Mouse (Mus musculus) stomach, embryonic 14.5 days (tissue): ENCODE measurements around the gene Ano10. TPM values are rescaled to one million over a fixed set of nuclear protein-coding genes. Genes with fewer than 3 reads are reported as not detected.

Experiments used
- ATAC-seq: fragments of 200-750 bp; cut with Nextera tagmentation; 2 replicates; pipeline ENCODE4 v1.8.0; 2017; ENCODE audit warnings: low read depth, moderate TSS enrichment; ENCODE audit not compliant: insufficient number of reproducible peaks, insufficient read depth, low FRiP score
- H3K27ac ChIP-seq: fragments of 300-500 bp; sonication (generic); 2 replicates; pipeline ENCODE4 v1.5.1; 2014; ENCODE audit warnings: mild to moderate bottlenecking, low read length, moderate library complexity, mixed read lengths
- H3K27me3 ChIP-seq: fragments of 300-500 bp; sonication (generic); 2 replicates; pipeline ENCODE4 v1.6.1; 2014; ENCODE audit warnings: low read length, control low read depth, mixed read lengths; ENCODE audit not compliant: control insufficient read depth, insufficient read depth
- H3K36me3 ChIP-seq: fragments of 300-500 bp; sonication (generic); 2 replicates; pipeline ENCODE4 v1.6.1; 2014; ENCODE audit warnings: mild to moderate bottlenecking, control low read depth, low read length, moderate library complexity, mixed read lengths; ENCODE audit not compliant: control insufficient read depth, insufficient read depth
- H3K4me1 ChIP-seq: fragments of 300-500 bp; sonication (generic); 2 replicates; pipeline ENCODE4 v1.6.1; 2014; ENCODE audit warnings: low read length, control low read depth, mixed read lengths; ENCODE audit not compliant: control insufficient read depth, insufficient read depth
- H3K4me2 ChIP-seq: fragments of 300-500 bp; sonication (generic); replicated peaks from 2 replicates; pipeline ENCODE4 v1.6.1; 2014; ENCODE audit warnings: low read depth, low read length, control low read depth
- H3K4me3 ChIP-seq: fragments of 300-500 bp; sonication (generic); 2 replicates; pipeline ENCODE4 v1.5.1; 2014; ENCODE audit warnings: low read depth, low read length, control low read depth
- H3K9ac ChIP-seq: fragments of 300-500 bp; sonication (generic); replicated peaks from 2 replicates; pipeline ENCODE4 v1.6.1; 2014; ENCODE audit warnings: low read depth, mild to moderate bottlenecking, control low read depth, low read length, moderate library complexity, mixed read lengths
- H3K9me3 ChIP-seq: fragments of 300-500 bp; sonication (generic); 2 replicates; pipeline ENCODE4 v1.6.1; 2016; ENCODE audit warnings: low read depth, low read length, control low read depth; ENCODE audit not compliant: control insufficient read depth
- WGBS: fragments of 180-500 bp; shearing (Covaris S2); extraction: QIAGEN DNeasy Blood & Tissue Kit; methylation state at CpG from one replicate; pipeline ENCODE4 v1.1.7; 2014; 5-methylcytosine and 5-hydroxymethylcytosine counted together
- polyA plus RNA-seq: library from polyadenylated mRNA; unstranded; fragments of >200 nt; fragmentation: Nextera tagmentation; extraction: Ambion mirVana; gene quantifications from 2 replicates; pipeline ENCODE4 v1.2.1, GENCODE M21; 2014

The Ano10 gene
- polyA plus RNA-seq, 1 experiment from 2014 or later: 46.0 TPM

DNA sequence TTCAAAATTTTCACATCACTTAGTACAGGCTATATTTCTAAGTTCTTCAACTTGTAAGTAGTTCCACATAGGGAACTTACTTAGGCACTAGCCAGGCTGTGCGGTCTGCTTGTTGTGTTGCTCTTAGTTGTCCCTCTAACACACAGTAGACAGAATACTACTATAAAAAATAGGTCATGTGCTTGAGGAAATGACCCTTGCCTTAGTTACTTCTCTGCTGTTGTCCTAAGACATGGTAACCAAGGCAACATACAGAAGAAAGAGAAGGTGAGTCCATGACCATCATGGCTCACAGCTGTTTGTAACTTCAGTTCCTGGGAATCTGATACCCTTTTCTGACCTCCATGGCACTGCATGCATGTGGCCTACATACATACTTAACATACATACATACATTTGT is 139.0 kb downstream of the Ano10 start:
- Histone ChIP-seq H3K9ac (no peak overlapping the region), H3K27me3 (no peaks in the 10 kb centered on the region), H3K4me2 (no peak overlapping the region), H3K27ac (no peak overlapping the region), H3K4me1 (no peaks in the 10 kb centered on the region), H3K4me3 (no peak overlapping the region), H3K36me3 (peaks cover 14% of the 10 kb centered on the region), H3K9me3 (no peaks in the 10 kb centered on the region)
- 98% methylated on average over 1 of the region's 1 CpGs for WGBS
- no peak for ATAC-seq

DNA sequence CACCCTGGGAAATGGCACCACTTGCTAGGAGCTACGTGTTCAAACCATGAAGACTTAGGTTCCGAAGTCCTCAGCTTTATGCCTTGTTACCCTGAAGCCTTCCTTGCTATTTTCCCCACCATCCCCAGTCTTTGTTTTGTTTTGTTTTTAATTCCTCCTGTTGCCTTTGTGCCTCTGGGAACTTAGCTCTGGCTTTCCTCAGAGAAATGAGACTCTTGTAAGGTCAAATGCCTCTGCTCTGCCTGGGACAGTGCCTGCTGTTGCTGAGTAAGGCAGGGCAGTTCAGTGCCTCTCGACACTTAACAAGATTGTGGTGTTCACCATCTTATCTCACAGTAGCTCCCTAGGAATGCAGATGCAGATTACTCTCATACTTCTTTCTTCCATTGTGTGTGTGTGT is 140.8 kb downstream of the Ano10 start:
- Histone ChIP-seq H3K36me3 (peaks cover 8% of the 10 kb centered on the region), H3K27ac (no peak overlapping the region), H3K4me1 (no peaks in the 10 kb centered on the region), H3K9ac (no peak overlapping the region), H3K9me3 (no peaks in the 10 kb centered on the region), H3K4me3 (no peak overlapping the region), H3K27me3 (no peaks in the 10 kb centered on the region), H3K4me2 (no peak overlapping the region)
- no peak for ATAC-seq
- 84% methylated on average over 3 of the region's 3 CpGs for WGBS

DNA sequence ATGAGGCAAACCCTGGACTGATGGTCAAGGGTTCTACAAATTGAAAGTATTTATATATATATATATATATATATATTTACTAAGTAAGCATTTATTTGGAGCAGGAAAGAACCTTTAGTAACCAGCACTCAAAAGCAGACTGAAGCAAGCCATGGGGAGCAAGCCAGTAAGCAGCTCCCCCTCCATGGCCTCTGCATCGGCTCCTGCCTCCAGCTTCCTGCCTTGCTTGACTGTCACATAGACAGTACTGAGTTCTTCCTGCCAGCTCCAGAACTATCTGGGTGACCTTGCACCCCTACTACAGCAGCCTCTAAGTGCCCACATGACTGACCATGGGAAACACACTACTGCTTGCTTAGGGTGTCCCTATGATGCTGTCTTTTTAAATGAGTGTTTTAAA is 141.7 kb downstream of the Ano10 start:
- Histone ChIP-seq H3K36me3 (peaks cover 1% of the 10 kb centered on the region; the same call in 1 of the 2 replicates), H3K4me1 (no peaks in the 10 kb centered on the region), H3K4me3 (no peak overlapping the region), H3K9ac (no peak overlapping the region), H3K27me3 (no peaks in the 10 kb centered on the region), H3K27ac (no peak overlapping the region), H3K4me2 (no peak overlapping the region), H3K9me3 (no peaks in the 10 kb centered on the region)
- ATAC-seq: no peak
- WGBS: 95% methylated on average over 1 of the region's 1 CpGs

DNA sequence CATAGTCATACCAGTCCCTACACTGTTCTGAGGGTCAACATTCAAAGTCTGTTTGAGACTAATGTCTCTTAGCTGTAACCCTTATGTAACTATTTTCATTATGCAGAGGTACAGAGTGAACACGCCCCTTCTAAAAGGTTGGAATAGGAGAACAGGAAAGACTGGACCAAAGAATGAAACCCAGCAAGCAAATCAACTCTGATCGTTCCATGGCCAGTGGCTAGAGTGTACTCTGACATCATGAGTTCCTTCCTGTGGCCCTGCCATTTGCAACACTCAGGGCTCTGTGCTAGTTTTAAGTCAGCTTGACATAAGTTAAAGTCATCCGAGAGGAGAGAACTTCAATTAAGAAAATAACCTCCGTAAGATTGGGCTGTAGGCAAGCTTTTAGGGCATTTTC is 142.2 kb downstream of the Ano10 start:
- Histone ChIP-seq H3K9ac (no peak overlapping the region), H3K9me3 (no peaks in the 10 kb centered on the region), H3K4me2 (no peak overlapping the region), H3K36me3 (no peaks in the 10 kb centered on the region), H3K4me3 (no peak overlapping the region), H3K4me1 (no peaks in the 10 kb centered on the region), H3K27ac (no peak overlapping the region), H3K27me3 (no peaks in the 10 kb centered on the region)
- no peak for ATAC-seq
- 75% methylated on average over 4 of the region's 4 CpGs for WGBS

DNA sequence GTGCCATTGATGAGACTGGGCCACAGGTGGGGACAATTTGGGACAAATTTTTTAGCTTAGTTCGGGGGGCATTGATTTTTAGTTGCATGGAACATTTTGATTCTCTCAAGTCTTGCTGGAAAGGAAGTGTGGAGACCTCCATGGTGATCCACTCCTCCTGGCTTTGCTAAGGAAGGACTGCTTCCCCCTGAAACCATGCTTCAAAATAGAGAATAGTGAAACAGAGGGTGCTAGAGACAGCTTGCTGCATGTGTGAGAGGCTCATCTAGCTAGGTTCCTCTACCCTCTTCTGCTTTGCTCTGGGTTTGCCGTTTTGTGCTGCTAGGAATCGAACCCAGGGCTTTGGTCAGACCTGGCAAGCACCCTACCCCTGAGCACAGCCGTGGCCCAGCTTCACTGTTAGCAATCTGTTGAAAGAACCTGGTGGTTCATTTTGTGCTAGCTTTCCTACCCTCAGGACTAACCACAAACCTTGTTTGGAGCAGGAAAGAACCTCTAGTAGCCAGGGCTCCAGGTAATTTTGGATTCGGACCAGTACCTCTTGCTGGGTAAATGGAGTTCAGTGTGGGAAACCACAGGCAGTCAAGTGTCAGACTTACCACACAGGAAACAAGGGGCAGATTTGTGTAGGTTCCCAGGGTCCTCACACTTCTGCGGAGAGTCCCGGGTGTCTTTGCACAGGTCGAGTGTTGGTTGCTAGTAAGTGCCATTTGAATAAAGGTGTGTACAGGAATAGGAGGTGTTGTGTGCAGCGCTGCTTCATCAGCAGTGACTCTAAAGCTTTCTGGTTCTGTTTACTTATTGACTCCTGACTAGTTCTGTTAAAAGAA is 144.0 kb downstream of the Ano10 start:
- no peak overlapping the region for H3K4me2 ChIP-seq
- H3K9ac ChIP-seq: no peak overlapping the region
- H3K27ac ChIP-seq: no peak overlapping the region
- no peak for ATAC-seq
- WGBS: 86% methylated on average over 9 of the region's 9 CpGs
- peaks cover 6% of the 10 kb centered on the region; the same call in 1 of the 2 replicates for H3K4me1 ChIP-seq
- no peaks in the 10 kb centered on the region for H3K27me3 ChIP-seq
- H3K4me3 ChIP-seq: no peak overlapping the region
- H3K36me3 ChIP-seq: no peaks in the 10 kb centered on the region
- H3K9me3 ChIP-seq: no peaks in the 10 kb centered on the region

DNA sequence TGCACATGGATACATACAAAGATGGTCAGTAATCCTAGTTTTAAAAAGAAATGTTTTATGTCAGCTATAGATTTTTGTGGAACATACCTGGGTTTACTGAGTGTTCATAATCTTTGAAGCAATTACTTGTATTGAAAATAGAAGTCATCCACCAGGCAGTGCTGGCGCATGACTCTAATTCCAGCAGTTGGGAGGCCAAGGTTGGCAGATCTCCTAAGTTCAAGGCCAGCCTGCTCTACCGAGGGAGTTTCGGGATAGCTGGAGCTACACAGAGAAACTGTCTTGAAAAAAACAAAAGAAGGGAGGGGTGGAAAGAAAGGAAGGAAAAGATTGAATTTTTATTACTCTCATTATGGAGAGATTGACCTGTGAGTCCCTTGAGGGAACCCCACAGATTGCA is 145.9 kb downstream of the Ano10 start:
- H3K4me2 ChIP-seq: no peak overlapping the region
- no peak overlapping the region for H3K27ac ChIP-seq
- H3K9me3 ChIP-seq: no peaks in the 10 kb centered on the region
- no peak overlapping the region for H3K9ac ChIP-seq
- no peak for ATAC-seq
- no peaks in the 10 kb centered on the region for H3K27me3 ChIP-seq
- H3K4me3 ChIP-seq: no peak overlapping the region
- H3K36me3 ChIP-seq: peaks cover 9% of the 10 kb centered on the region; the same call in 1 of the 2 replicates
- peaks cover 6% of the 10 kb centered on the region; the same call in 1 of the 2 replicates for H3K4me1 ChIP-seq
- 91% methylated on average over 3 of the region's 3 CpGs for WGBS

DNA sequence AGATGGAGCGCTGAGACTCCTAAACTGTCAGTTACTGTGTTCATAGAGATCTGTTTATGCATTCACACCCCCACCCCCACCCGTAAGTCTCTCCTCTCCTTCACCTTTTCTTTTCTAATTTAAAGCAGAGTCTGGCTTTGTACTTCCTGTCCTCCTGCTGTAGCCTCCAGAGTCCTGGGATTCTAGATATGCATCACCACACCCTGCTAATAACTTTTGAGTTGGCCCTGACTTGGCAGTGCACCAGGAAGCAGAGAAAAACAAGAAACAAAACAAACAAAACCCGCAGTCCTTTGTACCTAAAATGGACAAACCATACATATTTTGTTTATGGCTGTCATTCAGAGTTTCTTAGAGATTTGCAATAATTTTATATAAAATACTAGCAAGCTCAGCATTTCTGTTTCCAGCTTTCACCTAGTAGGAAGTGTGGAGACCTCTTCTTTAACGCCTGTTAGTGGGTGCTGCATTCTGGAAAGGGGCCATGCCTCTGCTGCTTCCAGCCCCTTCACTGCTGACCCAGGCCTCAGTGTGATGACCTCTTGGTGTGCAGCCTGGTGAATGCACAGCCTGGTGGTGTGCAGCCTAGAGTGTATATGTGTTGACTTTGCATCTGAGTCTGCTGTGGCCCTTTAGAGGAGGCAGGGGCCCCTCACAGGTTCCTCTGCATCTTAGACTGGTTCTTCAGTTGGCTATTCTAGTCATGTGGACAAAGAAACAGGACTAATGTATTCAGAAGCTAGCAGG is 147.9 kb downstream of the Ano10 start:
- Histone ChIP-seq H3K36me3 (peaks cover 9% of the 10 kb centered on the region; the same call in 1 of the 2 replicates), H3K4me3 (no peak overlapping the region), H3K9me3 (no peaks in the 10 kb centered on the region), H3K9ac (no peak overlapping the region), H3K27ac (no peak overlapping the region), H3K27me3 (no peaks in the 10 kb centered on the region), H3K4me2 (no peak overlapping the region), H3K4me1 (peaks cover 6% of the 10 kb centered on the region; the same call in 1 of the 2 replicates)
- no peak for ATAC-seq
- WGBS: 66% methylated on average over 4 of the region's 4 CpGs

DNA sequence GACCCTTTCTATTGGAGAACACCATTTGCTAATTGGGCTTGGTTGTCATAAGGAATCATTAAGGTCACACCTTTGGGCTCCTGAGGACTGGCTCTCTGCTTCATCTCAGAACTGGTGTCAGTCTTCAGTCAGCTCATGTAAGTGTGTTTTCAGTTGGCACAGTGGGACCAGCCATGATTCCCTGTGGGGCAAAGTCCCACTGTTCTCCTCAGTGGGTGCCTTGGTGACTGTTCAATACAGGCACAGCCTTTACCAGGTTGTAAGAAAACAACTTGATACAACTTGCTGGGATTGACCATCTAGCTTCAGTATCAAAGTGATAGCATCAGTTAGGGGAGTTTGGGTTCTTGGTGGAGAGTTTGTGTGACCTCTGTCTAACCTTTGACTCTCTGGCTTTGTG is 148.5 kb downstream of the Ano10 start:
- Histone ChIP-seq H3K4me1 (peaks cover 7% of the 10 kb centered on the region; the same call in 1 of the 2 replicates), H3K36me3 (peaks cover 9% of the 10 kb centered on the region; the same call in 1 of the 2 replicates), H3K9me3 (no peaks in the 10 kb centered on the region), H3K9ac (no peak overlapping the region), H3K27ac (no peak overlapping the region), H3K4me2 (no peak overlapping the region), H3K4me3 (no peak overlapping the region), H3K27me3 (no peaks in the 10 kb centered on the region)
- ATAC-seq: no peak
